Mouse (Mus musculus): ENCODE results near the gene Ung. TPM values are rescaled to one million over a fixed set of nuclear protein-coding genes. Genes with fewer than 3 reads are reported as not detected.
A peak's percentile ranks its signal among the peaks of the same experiment; 100 is the strongest.

Gene Ung
- polyA plus RNA-seq, 1 experiment from 2014 or later: 37.9 TPM

GRCm38 (mm10) chr5:114126499-114127244 lies 3.5 kb upstream of the Ung start:
- H3K27me3 ChIP-seq (ENCODE audit: control insufficient read depth, insufficient read depth, low read length): no peaks in the 10 kb centered on the region
- H3K36me3 ChIP-seq (replicated peaks; ENCODE audit: control insufficient read depth, insufficient read depth, low read depth, low read length): peaks cover 2% of the 10 kb centered on the region
- DNase-seq (ENCODE audit: low spot score) (no peak), ATAC-seq (replicated peaks; ENCODE audit: insufficient number of reproducible peaks, low FRiP score, low TSS enrichment, low read depth) (no peak)
- H3K4me3 ChIP-seq (ENCODE audit: low read depth, low read length): no peak overlapping the region
- H3K4me2 ChIP-seq (ENCODE audit: low read depth, low read length): no peak overlapping the region
- H3K9ac ChIP-seq (replicated peaks; ENCODE audit: low read length): no peak overlapping the region
- WGBS: 83% methylated on average over 7 of the region's 7 CpGs
- H3K27ac ChIP-seq (replicated peaks; ENCODE audit: low read depth, low read length): no peak overlapping the region
- no peaks in the 10 kb centered on the region for H3K4me1 ChIP-seq (ENCODE audit: control insufficient read depth, insufficient read depth, low read length)
- no peaks in the 10 kb centered on the region for H3K9me3 ChIP-seq (replicated peaks; ENCODE audit: control insufficient read depth, low read length)

DNA sequence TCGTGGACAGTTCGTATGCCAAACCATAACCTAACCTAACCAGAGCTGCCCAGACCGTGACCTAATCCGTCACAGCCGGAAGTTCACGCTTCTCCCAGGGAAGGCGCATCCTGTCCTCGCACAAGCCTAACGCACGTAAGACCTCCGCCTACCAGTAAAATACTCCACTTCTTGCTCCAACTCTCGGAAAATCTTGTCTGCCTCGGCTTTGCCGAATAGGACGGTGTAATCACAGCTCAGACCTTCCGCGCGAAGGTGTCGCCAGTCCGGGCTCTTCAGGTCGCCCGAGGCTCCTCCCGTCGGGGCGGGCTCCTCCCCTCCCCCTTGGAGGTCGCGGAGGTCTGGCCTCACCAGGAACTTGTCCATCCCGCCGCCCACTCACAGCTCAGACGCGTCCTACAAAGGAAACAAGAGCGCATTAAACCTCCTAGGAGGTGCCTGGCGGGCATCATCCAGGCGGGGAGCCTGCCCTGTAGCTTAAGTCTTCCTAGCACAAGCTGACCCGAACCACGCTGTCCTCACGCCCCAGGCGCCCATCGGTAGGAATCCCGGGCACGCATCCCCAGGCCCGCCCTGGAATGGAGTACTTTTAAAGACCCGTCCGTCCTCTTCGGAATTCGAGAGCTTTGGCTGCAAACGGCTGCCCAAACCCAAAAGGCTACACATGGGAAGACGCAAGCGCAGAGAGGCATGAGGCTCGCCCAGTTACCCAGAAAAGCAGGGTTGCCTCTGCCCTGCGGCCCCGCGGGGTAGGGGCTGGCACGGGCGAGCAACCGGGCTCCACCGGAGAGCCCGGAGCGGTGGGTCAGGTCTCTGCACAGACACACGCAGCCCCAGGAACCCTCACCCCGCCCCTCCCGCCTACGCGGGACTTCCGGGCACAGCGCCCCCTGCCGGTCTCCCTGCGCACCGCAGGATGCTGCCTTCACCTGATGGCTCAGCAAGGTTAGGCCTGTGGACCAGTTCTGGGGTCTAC lies 2.5 kb upstream of the Ung start, which contains the start of gene Alkbh2:
Gene Alkbh2, minus strand, starts transcription at position 845 of the 976 bp plus-strand sequence.
- Histone ChIP-seq H3K27ac (replicated peaks; ENCODE audit: low read depth, low read length) (peak within 1 kb of the TSS; percentile 76), H3K9me3 (replicated peaks; ENCODE audit: control insufficient read depth, low read length) (no peaks in the 10 kb centered on the region), H3K4me3 (ENCODE audit: low read depth, low read length) (peak within 1 kb of the TSS; percentile 53), H3K4me2 (ENCODE audit: low read depth, low read length) (peak within 1 kb of the TSS; percentile 97), H3K4me1 (ENCODE audit: control insufficient read depth, insufficient read depth, low read length) (no peaks in the 10 kb centered on the region), H3K27me3 (ENCODE audit: control insufficient read depth, insufficient read depth, low read length) (no peaks in the 10 kb centered on the region), H3K36me3 (replicated peaks; ENCODE audit: control insufficient read depth, insufficient read depth, low read depth, low read length) (no peaks in the 10 kb centered on the region; the same call in 1 of the 2 replicates), H3K9ac (replicated peaks; ENCODE audit: low read length) (peak within 1 kb of the TSS; percentile 71)
- peak; percentile 91 for DNase-seq (ENCODE audit: low spot score)
- ATAC-seq (replicated peaks; ENCODE audit: insufficient number of reproducible peaks, low FRiP score, low TSS enrichment, low read depth): 0 out of 2 replicates have a peak, but pooled peaks have one; percentile 15
- under 1% methylated on average over 68 of the region's 69 CpGs for whole genome bisulfite sequencing

DNA sequence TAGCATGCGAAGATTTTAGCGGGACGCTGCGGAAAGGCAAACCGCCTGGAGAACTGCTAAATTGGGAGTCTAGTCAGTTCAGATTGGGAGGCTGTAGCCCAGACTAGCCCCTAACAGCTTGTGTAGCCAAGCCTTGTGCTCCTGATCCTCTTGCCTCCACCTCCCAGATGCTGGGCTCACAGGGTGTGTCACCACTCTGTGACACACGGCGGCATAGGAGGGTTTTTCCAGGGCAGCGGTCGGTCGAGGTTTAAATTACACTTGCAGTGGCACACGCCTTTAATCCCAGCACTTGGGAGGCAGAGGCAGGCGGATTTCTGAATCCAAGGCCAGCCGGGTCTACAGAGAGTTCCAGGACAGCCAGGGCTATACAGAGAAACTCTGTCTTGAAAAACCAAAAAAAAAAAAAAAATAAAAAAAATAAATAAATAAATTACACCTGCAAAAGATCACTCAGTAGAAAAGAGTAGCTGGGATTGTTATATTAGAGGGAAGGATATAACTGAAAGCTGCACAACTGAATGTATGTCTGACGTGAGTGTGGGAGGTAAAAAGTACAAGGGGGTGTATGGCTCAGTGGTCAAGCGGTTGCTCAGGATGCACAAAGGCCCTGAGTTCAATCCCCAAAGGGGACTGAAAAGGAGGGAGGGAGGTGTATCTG lies 506 bp upstream of the Ung start:
- Histone ChIP-seq H3K27ac (replicated peaks; ENCODE audit: low read depth, low read length) (no peak overlapping the region), H3K36me3 (replicated peaks; ENCODE audit: control insufficient read depth, insufficient read depth, low read depth, low read length) (no peaks in the 10 kb centered on the region), H3K9ac (replicated peaks; ENCODE audit: low read length) (no peak overlapping the region), H3K4me1 (ENCODE audit: control insufficient read depth, insufficient read depth, low read length) (no peaks in the 10 kb centered on the region), H3K4me3 (ENCODE audit: low read depth, low read length) (peak overlapping the region; percentile 69; the same call in 1 of the 2 replicates), H3K9me3 (replicated peaks; ENCODE audit: control insufficient read depth, low read length) (no peaks in the 10 kb centered on the region), H3K27me3 (ENCODE audit: control insufficient read depth, insufficient read depth, low read length) (no peaks in the 10 kb centered on the region), H3K4me2 (ENCODE audit: low read depth, low read length) (peak overlapping the region; percentile 91; the same call in 1 of the 2 replicates)
- 80% methylated on average over 15 of the region's 15 CpGs for WGBS
- DNase-seq (ENCODE audit: low spot score) (no peak), ATAC-seq (replicated peaks; ENCODE audit: insufficient number of reproducible peaks, low FRiP score, low TSS enrichment, low read depth) (no peak)

DNA sequence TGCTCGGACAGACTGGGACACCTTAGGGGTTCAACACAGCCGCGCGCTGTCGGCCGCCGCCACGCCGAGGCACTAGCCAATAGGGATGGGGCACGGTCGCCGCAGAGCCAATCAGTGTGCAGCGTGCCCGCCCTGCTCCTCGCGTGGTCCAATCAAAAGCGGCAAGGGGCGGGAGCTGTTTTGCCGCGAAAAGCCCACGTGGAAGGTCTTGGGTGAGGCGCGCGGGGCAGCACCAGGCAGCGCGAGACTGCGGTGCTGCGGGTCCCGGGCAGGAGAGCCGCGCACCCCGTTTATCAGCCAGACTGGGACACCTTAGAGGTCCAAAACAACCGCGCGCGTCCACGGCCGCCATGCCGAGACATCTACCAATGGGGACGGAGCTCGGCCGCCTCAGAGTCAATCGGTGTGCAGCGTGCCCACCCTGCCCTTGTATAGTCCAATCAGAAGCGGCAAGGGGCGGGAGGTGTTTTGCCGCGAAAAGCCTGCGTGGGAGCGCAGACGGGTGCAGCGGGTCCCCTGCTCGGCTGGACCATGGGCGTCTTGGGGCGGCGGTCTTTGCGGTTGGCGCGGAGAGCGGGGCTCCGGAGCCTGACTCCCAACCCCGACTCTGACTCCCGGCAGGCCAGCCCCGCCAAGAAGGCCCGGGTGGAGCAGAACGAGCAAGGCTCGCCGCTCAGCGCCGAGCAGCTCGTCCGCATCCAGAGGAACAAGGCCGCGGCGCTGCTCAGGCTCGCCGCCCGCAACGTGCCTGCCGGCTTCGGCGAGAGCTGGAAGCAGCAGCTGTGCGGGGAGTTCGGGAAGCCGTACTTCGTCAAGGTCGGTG lies 723 bp downstream of the Ung start:
- Histone ChIP-seq H3K9ac (replicated peaks; ENCODE audit: low read length) (peak overlapping the region; percentile 60), H3K4me1 (ENCODE audit: control insufficient read depth, insufficient read depth, low read length) (no peaks in the 10 kb centered on the region), H3K4me3 (ENCODE audit: low read depth, low read length) (peak overlapping the region; percentile 69), H3K9me3 (replicated peaks; ENCODE audit: control insufficient read depth, low read length) (no peaks in the 10 kb centered on the region), H3K27me3 (ENCODE audit: control insufficient read depth, insufficient read depth, low read length) (no peaks in the 10 kb centered on the region), H3K27ac (replicated peaks; ENCODE audit: low read depth, low read length) (no peak overlapping the region; the same call in 1 of the 2 replicates), H3K4me2 (ENCODE audit: low read depth, low read length) (peak overlapping the region; percentile 91), H3K36me3 (replicated peaks; ENCODE audit: control insufficient read depth, insufficient read depth, low read depth, low read length) (no peaks in the 10 kb centered on the region)
- under 1% methylated on average over 85 of the region's 87 CpGs for WGBS
- peak; percentile 97 for ATAC-seq (replicated peaks; ENCODE audit: insufficient number of reproducible peaks, low FRiP score, low TSS enrichment, low read depth)
- DNase-seq (ENCODE audit: low spot score): peak; percentile 93

GRCm38 (mm10) chr5:114131521-114131840 lies 1.3 kb downstream of the Ung start:
- H3K36me3 ChIP-seq (replicated peaks; ENCODE audit: control insufficient read depth, insufficient read depth, low read depth, low read length): no peaks in the 10 kb centered on the region
- no peaks in the 10 kb centered on the region for H3K9me3 ChIP-seq (replicated peaks; ENCODE audit: control insufficient read depth, low read length)
- no peaks in the 10 kb centered on the region for H3K4me1 ChIP-seq (ENCODE audit: control insufficient read depth, insufficient read depth, low read length)
- peak overlapping the region; percentile 91 for H3K4me2 ChIP-seq (ENCODE audit: low read depth, low read length)
- H3K4me3 ChIP-seq (ENCODE audit: low read depth, low read length): peak overlapping the region; percentile 69
- DNase-seq (ENCODE audit: low spot score): peak; percentile 38
- peak overlapping the region; percentile 60 for H3K9ac ChIP-seq (replicated peaks; ENCODE audit: low read length)
- 1% methylated on average over 15 of the region's 15 CpGs for WGBS
- no peak for ATAC-seq (replicated peaks; ENCODE audit: insufficient number of reproducible peaks, low FRiP score, low TSS enrichment, low read depth)
- H3K27ac ChIP-seq (replicated peaks; ENCODE audit: low read depth, low read length): no peak overlapping the region; the same call in 1 of the 2 replicates
- no peaks in the 10 kb centered on the region for H3K27me3 ChIP-seq (ENCODE audit: control insufficient read depth, insufficient read depth, low read length)

GRCm38 (mm10) chr5:114132841-114133240 lies 2.7 kb downstream of the Ung start:
- WGBS: 76% methylated on average over 6 of the region's 6 CpGs
- Histone ChIP-seq H3K36me3 (replicated peaks; ENCODE audit: control insufficient read depth, insufficient read depth, low read depth, low read length) (no peaks in the 10 kb centered on the region), H3K4me2 (ENCODE audit: low read depth, low read length) (no peak overlapping the region), H3K4me1 (ENCODE audit: control insufficient read depth, insufficient read depth, low read length) (no peaks in the 10 kb centered on the region), H3K9me3 (replicated peaks; ENCODE audit: control insufficient read depth, low read length) (no peaks in the 10 kb centered on the region), H3K4me3 (ENCODE audit: low read depth, low read length) (no peak overlapping the region), H3K9ac (replicated peaks; ENCODE audit: low read length) (no peak overlapping the region), H3K27me3 (ENCODE audit: control insufficient read depth, insufficient read depth, low read length) (no peaks in the 10 kb centered on the region), H3K27ac (replicated peaks; ENCODE audit: low read depth, low read length) (no peak overlapping the region)
- no peak for DNase-seq (ENCODE audit: low spot score)
- ATAC-seq (replicated peaks; ENCODE audit: insufficient number of reproducible peaks, low FRiP score, low TSS enrichment, low read depth): no peak

GRCm38 (mm10) chr5:114134091-114134534 lies 3.9 kb downstream of the Ung start:
- Histone ChIP-seq H3K4me2 (ENCODE audit: low read depth, low read length) (no peak overlapping the region), H3K9ac (replicated peaks; ENCODE audit: low read length) (no peak overlapping the region), H3K36me3 (replicated peaks; ENCODE audit: control insufficient read depth, insufficient read depth, low read depth, low read length) (no peaks in the 10 kb centered on the region), H3K4me1 (ENCODE audit: control insufficient read depth, insufficient read depth, low read length) (no peaks in the 10 kb centered on the region), H3K27ac (replicated peaks; ENCODE audit: low read depth, low read length) (no peak overlapping the region), H3K4me3 (ENCODE audit: low read depth, low read length) (no peak overlapping the region), H3K27me3 (ENCODE audit: control insufficient read depth, insufficient read depth, low read length) (no peaks in the 10 kb centered on the region), H3K9me3 (replicated peaks; ENCODE audit: control insufficient read depth, low read length) (no peaks in the 10 kb centered on the region)
- DNase-seq (ENCODE audit: low spot score) (peak; percentile 23), ATAC-seq (replicated peaks; ENCODE audit: insufficient number of reproducible peaks, low FRiP score, low TSS enrichment, low read depth) (no peak)
- 53% methylated on average over 6 of the region's 6 CpGs for WGBS
